Mouse (Mus musculus) embryo, embryonic 11 days (tissue): ENCODE measurements around the gene Ly6g6d.

Experiments used
- DNase-seq: peaks from one replicate; pipeline ENCODE4 v3.0.0-alpha.2; 2015

Gene Ly6g6d

DNA sequence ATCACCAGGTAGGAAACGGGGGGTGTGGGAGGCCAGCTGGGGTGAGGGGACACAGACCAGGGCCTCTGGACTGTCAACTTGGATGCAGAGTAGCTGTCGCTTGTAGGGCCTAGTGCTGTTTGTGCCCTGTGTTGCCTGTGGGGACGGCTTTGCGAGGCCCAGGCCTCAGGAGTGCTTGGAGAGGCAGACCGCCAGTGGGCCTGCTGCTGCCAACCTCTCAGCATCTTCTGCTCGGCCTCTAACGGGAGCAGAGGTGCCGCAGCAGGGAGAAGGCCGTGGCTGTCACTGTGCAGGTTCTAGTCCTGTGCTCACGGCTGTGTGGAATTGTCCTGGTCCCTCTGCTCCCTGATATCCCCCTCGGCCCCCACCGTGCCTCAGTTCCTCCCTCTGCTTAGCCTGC lies 18.7 kb upstream of the Ly6g6d start:
- no peak for DNase-seq

DNA sequence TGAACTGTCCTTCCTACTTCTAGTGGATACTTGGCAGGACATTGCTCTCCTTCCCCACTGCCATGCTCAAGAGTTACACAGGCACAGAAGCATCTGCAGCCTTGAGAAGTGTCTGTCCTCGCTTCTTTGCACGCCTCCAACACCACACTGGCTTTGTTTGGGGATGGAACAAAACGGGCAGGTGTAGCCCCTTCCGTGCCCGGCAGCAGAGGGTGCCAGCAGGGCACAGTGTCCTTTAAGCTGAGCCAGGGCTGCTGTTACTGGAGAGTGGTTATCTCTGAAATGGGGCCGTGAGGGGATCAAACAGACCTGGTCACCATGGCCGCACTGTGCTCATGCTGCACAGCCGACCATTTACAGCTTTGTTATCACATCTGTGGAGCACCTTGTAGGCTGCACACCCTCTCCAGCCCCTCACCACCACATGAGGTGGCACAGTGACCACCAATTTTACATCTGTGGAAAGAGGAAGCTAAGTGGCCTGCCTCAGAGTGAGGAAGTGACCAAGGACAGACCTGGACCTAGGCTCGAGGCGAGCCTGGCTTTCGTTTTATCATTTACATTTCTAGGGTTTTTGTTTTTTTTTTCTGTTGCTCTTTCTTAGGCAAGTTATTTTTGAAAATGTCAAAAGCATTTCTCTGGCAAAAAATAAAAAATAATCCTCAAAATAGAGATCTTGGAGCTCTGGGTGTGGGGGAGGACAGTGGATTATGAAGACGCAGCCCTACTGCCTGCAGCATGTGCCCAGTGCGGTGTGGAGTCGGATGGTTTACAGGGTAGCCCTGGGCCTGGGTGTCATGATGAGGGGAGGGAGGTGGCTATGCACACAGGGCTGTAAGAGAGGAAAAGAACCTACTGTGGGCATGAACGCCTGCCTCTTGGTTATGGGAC lies 16.9 kb upstream of the Ly6g6d start:
- no peak for DNase-seq

DNA sequence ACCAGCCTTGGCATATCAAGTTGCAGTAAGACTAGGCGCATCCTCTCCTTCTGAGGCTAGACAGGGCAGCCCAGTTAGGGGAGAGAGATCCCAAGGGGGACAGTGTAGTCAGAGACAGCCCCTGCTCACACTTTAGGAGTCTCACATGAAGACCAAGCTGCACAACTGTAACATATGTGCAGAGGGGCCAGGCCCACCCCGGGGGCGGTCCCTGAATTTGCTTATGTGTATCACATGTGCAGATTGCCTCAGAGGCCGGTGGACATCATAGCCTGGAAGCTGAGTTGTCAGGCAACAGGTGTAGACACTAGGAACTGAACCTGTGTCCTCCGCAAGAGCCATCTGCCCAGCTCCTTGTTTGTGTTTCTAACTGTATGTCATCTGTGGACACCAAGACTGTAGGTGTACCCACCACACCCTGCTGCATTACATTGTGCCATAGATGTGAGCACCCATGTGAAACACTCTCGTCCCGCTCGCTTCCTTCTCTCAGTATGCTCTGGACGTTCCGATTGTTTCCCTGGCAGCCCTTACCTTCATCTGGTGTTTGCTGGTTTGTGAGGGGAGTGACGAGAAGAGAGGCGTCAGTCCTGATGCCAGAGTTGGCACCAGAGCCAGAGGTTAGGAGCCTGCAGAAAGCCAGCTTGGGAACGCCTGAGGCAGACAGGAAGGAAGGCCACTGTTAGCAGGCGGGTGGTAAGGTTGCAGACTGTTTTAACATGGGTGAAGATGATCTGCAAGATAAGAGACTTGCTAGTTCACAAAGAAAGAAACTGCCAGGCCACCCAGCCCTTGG lies 14.7 kb upstream of the Ly6g6d start:
- no peak for DNase-seq

DNA sequence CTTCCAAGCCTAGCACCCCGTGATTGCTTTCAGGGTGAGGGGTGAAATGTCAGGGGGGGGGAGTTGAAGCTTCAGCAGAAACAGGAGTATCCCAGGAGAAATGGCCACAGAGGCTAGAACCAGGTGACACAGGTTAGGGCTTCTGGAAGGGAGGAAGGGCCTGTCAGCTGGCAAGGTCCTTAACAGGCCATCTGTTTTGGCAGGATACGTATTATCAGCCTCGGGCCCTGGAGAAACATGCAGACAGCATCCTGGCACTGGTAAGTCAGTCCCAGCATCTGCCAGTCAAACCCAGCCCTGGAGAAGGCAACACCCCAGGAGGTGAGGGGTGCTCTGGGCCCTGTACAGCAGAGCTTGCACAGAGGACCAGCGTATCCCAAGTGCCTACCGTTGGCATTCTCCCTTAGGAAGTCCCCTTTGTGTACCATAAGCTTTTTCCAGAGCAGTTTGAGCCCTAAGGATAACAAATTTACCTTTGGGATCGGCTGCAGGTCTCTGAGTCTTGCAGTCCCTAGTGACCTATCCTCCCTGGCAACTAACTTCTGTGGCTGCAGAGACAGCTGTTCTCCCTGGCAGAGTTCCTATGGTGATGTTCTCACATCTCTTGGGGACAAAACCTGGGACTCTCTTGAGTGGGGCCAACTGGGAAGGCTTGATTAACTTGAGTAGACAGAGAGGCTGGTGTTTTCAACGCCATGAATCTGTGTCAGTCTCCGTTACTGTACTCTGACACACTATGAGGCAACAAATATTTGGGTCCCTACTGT lies 12.5 kb upstream of the Ly6g6d start:
- DNase-seq: no peak

DNA sequence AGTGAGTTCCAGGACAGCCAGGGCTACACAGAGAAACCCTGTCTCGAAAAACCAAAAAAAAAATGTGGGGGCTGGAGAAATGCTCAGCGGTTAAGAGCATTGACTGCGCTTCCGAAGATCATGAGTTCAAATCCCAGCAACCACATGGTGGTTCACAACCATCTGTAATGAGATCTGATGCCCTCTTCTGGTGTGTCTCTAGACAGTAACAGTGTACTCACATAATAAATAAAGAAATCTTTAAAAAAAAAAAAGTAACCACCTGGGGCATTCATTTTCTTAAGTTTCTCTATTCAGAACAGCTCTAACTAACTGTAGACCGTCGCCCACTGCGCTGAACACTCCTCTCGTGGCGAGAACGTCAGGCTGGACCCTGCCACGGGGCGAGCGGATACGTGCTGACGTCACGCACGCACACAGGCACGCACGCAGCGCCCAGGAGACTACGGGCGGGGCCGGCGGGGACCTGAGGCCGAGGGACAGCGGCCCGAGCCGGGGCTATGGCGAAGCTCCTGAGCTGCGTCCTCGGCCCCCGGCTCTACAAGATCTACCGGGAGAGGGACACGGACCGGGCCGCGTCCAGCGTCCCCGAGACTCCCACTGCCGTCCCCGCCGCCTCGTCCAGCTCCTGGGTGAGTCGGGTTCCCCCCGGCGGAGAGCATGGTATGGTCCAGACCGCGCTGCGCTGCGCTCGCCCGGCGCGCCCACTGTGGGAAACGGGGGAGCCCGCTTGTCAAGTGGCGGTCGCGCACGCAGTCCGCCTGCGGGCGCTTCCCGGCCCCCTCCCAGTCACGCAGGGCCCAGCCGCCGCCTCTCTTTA lies 11.2 kb upstream of the Ly6g6d start, which contains the start of gene Abhd16a:
TSS of gene Abhd16a (plus strand) at position 439 of the 820 bp plus-strand sequence.
- peak; percentile 98 for DNase-seq

GRCm38 (mm10) chr17:35088151-35088550 lies 10.3 kb upstream of the Ly6g6d start:
- DNase-seq: no peak

GRCm38 (mm10) chr17:35085208-35085865 lies 7.5 kb upstream of the Ly6g6d start, which contains the start of gene Ly6g6f:
TSS of gene Ly6g6f (minus strand) at chr17:35085610.
- no peak for DNase-seq

- no peak for DNase-seq
Measured at GRCm38 (mm10) chr17:35083929-35084497, 6.1 kb upstream of the Ly6g6d start.

GRCm38 (mm10) chr17:35082841-35083576 lies 5.1 kb upstream of the Ly6g6d start:
- no peak for DNase-seq

GRCm38 (mm10) chr17:35080710-35081109 lies 2.8 kb upstream of the Ly6g6d start:
- DNase-seq: no peak

- no peak for DNase-seq
Measured at GRCm38 (mm10) chr17:35080248-35080647, 2.4 kb upstream of the Ly6g6d start.

- no peak for DNase-seq
Measured at GRCm38 (mm10) chr17:35079778-35080177, 1.9 kb upstream of the Ly6g6d start.

DNA sequence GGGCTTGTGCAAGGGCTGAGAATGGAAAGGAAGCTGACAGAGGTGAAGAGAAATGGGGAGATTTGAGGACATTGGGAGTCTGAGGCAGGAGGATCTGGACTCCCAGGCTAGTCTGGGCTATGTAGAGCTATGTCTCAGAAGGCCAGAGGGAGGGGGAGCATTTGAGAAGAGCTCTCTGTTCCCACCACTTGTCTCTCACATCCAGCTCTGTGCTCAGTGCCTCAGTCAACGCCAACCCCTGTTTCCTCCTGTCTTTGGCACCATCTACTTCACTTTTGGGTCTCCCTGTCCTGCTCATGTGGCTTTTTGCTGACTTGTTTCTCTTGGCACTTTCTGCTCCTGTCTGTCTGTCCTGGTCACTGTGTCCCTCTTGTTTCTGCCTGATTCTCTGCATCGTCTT lies 580 bp downstream of the Ly6g6d start:
- DNase-seq: no peak

DNA sequence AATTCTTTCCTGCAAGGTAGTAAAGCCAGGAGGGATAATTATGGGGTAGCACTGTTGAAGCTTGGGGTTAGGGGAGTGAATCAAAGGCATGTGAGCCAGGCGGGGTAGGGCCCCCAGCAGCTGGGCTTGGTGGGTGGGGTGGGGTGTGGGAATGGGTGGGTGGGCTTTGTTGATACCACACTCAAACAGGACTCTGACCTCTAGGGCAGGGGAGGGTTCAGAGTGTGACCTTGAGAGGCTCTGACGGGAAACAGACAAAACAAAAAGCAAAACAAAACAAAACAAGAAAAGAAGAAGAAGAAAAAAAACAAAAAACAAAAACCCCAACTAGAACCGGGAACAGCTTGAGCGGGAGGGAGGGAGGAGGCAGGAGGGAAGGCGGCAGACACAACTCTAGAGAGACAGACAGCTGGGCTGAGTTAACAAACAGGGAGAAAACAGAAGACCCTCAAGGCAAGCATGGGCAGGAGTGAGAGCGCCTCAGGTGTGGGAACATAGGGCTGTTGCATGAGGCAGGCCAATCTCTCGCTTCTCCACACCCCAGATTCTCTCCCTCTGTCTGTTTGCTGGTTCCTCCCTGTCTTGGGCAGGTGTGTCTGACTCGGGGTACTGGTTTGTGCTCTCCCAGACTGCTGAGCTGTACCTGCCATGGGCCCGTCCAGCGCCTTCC lies 1.2 kb downstream of the Ly6g6d start, which contains the start of gene Ly6g6e:
TSS of gene Ly6g6e (plus strand) at position 396 of the 670 bp plus-strand sequence.
- no peak for DNase-seq

- DNase-seq: no peak
Measured at GRCm38 (mm10) chr17:35074097-35074496, 3.8 kb downstream of the Ly6g6d start.

DNA sequence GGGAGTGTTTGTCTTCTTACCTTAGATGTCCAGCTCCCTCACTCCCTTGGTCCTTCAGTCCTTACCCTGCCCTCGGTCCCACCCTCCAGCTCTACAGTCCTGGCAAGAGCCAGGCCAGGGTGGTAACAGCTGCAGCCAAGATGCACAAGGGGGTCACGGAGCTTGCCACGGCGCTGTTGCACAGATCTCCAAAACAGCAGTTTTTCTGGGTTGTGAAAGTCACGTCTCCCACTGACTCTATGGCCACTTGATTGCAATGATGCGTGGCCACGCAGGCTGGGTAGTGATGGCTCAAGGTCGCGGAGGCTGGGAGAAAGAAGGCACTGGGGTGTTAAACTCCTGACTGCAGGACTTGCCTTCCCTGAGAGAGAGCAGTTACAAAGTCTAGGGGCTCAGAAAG lies 6.4 kb downstream of the Ly6g6d start:
- no peak for DNase-seq

DNA sequence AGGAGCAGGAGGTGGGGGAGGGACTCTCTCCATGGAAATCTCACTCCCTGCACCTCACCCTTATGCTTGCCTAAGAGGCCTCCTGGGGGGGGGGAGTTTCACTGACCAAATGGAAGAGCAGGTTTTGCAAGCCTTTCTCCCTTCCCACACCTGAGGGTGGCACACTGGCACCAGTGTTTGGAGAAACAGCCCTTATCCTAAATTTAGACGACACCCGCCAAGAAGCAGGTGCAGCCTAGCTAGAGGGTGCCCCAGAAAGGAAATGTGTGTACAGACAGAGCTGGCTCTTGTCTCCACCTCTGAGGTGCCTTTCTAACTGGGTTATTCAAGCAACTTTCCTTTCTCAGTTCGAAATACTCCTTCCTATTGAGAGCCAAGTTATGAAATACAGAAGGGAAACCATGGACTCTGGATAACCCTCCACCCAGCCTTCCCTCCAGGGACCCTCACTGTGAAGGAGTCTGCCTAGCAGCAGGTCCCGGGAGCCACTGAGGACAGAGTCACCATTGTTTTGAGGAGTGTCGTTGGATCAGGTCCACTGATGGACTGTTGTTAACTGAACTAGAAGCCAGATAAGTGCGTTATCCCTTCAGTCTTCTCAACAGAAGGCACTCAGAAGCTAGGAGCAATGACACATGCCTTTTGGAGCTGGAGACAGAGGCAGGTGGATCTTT lies 7.2 kb downstream of the Ly6g6d start:
- DNase-seq: no peak

DNA sequence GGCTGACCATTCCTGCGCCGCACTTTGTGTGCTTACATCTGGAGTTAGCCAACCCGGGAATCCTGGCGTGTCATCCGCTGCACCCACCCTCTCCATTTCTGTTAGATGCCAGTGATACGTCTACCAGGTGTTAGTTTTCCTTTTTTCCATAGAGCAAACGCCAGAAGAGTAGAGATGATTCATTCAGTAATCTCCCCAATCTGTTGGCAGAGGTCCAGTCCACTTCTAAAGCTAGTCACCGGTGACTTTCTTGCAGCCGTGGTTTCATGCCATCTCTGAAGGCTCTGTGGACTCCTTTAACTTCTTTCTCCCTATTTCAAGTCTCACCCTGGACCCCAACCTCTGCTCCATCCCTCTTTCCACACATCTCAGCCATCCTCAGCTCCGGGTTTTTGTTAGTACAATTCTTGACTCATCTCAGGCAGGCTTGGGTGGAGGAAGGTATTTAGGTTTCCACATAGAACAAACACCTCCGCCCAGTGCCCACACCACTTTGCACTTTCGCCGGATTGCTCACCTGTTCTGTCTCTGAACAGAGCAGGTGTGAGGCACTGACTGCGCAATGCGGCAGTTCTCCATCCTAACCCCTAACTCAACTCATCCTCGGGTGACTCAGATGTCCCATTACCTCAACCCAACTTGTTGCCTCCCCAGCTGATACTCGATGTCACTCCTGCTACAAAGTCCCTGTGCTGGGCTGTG lies 9.5 kb downstream of the Ly6g6d start:
- no peak for DNase-seq

GRCm38 (mm10) chr17:35066084-35066483 lies 11.8 kb downstream of the Ly6g6d start, which contains the start of gene Mpig6b:
TSS of gene Mpig6b (minus strand) at chr17:35066184.
- DNase-seq: no peak
